Mouse (Mus musculus) adrenal gland, adult 8-10 months (tissue): ENCODE data around the gene Mrtfb. TPM values are rescaled to one million over a fixed set of nuclear protein-coding genes. Genes with fewer than 3 reads are reported as not detected.

ENCODE experiments used
- DNase-seq: peaks from one replicate; pipeline ENCODE4 v3.0.0; 2022
- microRNA-seq, 2 experiments: library from miRNA; unstranded; fragments of <30 nt; microRNA quantifications; one replicate each; pipeline ENCODE4 v1.2.0; 2022
- total RNA-seq, 4 experiments: library from RNA; stranded (reverse); gene quantifications; 2 replicates each; pipeline ENCODE4 v1.2.4; 2022

The Mrtfb gene
- total RNA-seq, 4 experiments from 2014 or later, result 34.6 to 58.6 (median 46.5) TPM

DNA sequence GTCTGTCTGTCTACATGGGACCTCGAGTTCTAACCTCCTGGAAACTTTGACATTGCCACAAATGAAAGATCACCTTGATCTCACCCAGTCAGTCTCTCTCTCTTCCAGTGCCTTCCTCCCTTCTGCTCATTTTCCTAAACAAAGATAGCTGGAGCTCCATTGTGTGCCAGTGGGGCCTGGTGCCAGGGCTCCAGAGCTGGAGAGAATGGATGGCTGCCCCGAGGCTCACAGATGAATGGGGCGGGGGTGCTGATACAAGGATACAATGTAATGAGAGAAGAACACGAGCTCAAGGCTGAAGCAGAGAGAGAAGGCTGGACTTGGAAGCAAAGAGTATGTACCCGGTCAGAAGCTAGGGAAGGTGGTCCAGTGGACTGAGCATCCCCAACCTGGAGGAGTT, 189.2 kb downstream of the Mrtfb start:
- DNase-seq, result no peak

DNA sequence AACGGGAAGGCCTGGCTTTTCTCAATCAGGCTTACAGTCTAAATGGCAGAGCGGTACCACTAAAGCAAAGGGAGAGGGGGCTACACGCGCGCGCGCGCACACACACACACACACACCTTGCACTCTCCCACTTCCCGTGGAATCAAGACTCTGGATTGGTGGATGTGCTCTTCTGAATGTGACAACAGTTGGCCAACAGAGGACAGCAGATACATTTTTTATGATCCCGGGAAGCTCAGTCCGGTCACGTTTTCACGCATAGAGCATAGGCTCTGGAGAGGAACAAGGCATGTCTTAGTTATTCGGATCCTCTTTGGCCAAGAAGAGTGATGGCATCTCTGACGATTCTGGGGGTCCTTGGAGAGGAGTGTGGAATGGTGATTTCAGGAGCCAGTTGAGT, 190.2 kb downstream of the Mrtfb start:
- DNase-seq, result peak; percentile 33

DNA sequence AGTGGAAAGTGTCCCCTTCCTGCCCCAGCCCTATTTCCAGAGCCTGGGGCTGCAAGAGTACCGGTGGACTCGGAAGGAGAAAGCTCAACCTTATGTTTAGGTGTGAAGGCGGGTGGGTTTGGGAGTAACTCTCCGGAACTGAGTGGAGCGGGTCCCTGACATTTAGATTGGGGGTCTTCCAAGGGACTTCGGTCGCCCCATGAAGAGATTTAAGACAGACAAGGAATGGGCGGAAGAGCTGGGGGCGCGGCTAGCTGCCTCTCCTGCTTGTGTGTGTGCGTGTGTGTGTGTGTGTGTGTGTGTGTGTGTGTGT, 190.6 kb downstream of the Mrtfb start:
- no peak for DNase-seq

DNA sequence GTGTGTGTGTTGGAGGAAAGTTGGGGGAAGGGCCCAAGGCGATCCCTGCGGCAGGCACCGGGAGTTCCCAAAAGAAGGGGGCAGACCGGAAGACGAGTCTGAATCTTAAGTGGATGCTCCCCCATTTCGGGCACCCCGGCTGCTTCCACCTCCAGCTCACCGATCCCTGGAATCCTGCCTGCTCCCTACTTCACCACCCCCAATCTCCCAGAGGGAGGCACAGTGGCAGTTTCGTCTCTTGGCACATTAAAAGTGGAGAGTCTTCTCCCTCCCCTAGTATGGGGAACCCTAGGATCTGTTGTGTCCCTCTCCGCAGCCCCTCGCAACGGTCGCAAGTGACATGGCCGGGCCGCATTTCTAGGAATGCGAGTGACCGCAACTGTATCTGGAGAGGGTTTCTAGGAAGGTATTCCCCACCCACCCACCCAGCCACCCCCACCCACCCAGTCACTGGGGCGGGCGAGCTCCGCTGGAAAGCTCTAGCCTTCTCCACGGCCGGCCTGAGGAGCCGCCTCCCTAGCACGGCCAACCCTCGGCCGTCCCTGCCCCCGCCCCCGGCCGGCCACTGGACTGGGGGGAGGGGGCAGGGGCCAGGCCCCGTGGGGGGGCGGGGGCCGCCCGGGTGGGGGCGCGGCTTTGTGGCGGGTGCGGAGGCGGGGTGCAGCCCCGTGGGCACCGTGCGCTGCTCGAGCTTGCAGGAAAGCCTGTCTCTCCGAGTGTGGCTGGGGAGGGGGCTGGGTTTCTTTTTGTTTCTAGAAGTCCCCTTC, 191.2 kb downstream of the Mrtfb start:
- peak; percentile 28 for DNase-seq

DNA sequence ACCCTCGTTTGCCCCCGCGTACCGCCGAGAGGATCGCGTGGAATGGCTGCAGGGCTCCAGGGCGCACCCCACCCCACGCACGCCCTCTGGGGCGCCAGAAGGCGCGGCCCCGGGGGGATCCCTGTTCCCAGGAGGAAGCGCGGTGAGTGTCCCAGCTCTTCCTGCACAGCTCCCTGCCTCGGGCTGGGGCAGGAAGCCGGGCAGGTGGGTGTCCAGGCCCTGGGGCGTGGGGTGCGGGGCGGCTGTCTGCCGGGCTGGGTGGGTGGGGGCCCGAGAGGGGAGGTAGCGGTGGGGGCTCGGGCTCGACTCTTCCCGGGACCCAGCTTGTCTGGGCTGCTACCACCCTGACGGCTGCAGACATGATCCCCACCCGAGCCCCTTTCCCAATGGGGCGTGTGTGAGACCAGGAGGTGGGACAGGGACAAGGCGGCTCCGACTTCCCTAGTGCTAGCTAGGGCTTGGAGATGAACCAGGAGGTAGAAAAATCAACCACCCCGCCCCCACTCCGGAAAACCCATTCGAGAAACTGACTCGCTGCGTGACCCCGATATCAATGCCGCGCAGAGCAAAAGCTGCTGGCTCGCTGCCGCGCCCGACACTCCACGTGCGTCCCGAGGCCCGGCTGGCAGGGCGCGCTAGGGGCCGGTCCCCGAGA, 191.9 kb downstream of the Mrtfb start:
- DNase-seq, result peak; percentile 52

DNA sequence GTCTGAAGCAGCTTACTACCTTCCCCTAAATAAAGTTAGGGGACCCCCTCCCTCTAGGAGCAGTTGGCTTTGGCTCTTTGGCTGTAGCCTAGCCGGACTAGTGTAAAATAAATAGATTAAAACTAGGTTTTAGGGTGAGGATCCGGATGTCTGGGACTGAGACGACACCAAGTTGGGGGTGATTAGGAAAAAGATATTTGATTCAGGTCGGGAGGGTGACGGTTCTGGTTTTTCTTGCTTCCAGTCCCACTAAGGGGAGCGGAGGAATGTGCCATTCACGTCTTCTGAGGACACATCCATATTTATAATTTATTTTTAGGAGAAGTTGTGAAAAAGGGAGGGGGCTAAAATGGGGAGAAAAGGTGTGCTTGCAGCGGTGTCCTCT, 192.4 kb downstream of the Mrtfb start:
- DNase-seq, result no peak

DNA sequence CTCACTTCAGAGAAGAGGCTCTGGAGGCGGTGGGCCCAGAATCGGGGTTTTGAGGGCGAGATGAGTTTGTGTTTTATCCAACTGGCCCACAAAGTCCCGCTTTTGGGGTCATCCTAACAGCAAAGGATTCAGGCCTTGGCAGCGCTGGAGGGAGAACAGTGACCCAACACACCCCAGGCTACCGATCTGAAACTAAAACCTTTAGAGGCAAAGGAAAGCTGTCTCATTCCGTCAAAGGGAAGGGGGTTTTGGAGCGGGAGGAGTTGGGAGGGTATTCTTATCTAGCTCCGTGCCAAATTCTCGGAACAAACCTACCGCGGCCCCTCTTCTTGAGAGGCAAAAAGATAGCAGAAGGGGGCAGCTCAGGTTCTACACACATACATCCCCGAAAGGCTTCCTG, 193.2 kb downstream of the Mrtfb start:
- no peak for DNase-seq

DNA sequence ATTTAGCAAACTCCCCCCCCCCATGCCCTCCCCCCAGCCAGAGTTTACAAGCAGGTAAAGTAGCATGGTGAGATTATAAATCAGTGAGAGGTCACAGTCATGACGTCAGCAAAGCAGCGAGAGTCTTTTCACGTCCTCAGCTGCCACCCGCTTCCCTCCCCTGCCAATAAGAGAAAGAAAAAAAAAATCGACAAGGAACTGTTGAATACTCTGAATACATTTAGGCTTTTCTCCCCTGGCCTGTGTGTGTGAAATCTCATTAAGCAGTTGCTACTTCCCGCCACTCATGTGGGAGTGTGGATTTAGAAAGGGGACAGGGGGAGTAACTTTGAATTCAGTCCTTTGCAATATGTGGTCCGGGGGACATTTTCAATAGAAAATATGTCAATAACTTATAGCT, 194.6 kb downstream of the Mrtfb start:
- DNase-seq, result no peak

DNA sequence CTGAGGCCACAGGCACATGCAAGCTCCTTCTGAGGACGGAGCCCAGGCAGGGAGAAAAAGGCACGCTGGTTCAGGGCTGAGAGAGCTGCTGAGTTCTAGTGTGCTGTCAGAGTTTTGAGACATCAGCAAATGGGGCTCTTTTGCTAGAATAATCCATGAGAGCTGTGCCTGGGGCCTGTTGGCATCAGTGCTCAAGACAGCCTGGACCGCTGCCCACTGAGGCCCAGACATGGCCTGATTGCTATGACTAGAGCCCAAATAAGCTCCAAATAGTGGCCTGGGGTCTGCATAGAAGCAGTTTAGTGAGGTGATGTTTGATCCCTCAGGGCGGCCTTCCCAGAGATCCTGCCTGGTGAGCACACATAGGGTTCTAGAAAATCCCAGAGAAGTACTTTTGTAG, 195.7 kb downstream of the Mrtfb start:
- no peak for DNase-seq

DNA sequence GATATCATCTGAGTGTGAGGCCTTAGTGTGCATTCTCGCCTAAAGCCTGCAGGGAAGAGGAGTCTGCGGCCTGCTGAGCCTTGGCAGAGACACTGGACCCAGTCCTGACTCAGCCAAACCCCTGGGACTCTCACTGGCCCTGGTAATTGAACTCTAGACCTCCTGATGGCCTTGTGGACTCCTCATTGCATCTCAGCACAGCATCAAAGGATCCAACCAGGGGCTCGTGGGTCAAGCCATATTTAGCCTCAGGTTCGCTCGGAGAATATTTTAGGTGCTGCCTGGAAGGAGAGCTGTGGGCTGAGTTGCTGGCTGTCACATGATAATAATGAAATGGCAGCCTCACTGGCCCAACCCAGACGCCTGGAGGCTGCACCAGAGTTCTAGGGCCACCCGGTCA, 196.4 kb downstream of the Mrtfb start:
- no peak for DNase-seq

DNA sequence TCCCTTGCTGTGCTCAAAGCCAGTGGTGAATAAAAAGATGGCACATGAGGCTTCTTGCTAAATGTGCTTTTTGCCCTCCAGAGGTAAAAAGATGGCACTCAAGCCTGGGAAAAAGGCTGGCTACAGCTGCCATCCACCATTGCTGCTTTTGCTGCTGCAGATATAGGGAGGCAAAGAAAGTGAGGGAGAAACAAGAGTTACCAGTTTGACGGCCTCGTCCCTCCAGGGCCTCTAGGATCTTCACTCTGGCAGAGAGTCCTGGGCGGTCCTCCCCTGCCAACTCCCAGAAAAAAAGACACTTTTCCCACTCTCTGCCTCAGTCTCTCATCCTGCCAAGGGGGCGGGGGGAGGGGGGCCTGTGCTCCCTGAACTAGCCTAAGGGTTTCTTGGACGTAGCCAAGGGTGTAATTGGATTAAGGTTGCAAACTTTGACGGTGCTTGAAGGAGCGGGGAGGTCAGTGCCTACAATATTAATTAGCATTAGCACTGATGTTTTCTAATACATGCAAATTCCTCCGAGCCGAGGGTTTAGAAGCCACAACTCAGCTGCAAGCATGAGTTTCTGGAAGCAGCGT, 197.8 kb downstream of the Mrtfb start:
- no peak for DNase-seq

DNA sequence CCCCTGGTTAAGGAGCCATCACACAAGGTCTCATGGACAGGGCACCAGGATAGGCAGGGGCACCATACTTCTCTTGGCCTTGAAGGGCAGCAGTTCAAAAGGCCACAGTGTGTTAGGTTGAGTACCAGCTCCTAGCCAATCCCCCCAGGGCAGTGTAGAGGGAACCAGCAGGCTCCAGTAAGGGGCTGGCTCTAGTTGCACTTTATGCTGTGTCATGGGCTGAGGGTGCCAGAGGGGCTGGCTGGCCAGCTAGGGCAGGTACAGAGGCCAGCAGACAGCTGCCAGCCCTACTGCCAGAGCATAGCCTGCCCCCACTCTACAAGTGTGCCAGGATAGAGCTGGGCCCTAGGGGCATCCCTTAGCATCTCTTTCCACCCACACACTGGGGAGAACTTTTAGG, 199.3 kb downstream of the Mrtfb start:
- no peak for DNase-seq

DNA sequence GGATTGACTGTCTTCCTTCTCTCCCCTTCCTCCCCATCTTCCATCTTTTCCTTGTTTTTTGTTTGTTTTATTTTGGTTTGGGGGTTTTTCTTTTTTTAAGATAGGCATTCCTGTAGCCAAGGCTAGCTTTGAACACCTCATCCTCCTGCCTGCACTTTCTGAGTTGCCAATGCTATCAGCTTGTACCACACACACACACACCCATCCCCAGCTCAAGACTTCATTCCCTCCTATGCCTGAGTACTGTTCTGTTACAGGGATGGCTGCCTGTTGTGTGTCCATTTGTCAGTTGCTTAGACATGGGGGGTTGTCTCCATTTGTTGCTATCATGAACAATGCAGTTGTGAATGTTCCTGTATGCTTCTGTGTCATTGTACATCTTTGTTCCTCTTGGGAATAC, 202.3 kb downstream of the Mrtfb start:
- DNase-seq, result no peak

DNA sequence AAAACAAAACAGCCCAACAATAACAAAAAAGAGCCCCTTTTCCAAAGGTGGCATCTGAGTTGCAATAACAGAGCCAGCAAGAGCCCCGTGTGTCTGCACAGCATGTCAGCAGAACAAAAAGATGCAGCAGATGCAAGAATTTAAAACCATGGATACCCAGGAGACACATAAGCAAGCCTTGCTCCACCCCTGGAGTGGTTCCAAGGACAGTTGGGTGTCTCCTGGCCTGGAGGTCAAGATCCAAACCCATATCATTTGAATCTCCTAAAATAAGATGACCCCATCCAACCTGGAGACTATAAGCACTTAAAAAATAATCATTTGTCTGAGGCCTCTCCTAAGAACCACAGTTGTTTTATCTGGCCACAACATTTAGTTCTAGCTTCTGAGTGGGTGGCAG, 203.8 kb downstream of the Mrtfb start:
- DNase-seq, result no peak

DNA sequence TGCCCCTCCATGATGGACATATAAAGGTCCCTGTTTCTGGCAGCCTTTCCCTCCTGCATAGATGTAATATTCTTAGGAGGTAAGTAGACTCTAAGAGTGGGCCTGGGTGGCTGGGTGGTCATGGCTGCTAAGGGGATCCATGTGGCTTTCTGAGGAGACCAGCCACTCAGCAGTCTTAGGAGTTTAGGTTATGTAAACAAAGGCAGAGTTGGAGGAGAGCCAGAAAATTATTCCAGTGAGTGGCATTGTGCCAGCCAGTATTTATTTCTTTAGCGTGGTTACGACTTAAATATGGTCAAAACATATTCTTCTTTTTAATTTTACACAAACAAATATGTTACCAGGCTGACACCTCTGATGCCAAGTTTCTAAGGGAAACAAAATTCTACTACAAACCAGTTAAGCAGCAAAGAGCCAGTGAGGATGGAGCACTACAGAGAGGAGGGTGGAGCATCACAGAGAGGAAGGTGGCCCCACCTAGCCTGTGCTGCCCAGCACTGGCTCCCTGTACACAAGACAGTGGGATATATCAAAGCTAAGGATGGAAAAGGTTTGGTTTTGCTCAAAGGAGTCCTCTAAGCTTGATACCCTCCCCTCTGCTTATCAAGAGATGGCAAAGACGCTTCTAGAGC, 204.6 kb downstream of the Mrtfb start:
- no peak for DNase-seq

DNA sequence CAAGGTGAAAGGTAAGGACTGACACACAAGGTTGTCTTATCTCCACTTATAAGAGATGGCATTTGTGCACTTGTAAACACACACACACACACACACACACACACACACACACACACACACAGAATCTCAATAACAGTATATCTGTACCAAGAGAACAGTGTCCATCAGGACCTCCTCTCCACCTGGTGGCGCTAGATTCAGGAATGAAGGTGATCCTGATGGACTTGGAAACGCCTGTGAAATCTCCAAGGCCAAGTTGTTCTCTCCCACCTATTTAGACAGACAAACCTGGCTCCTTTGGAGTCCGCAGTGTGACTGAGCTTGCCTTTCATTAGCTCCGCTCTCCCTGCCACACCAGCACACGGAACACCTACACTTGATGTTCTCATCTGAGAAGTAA, 208.4 kb downstream of the Mrtfb start:
- DNase-seq, result no peak

Small RNAs within 50 kb of the gene (microRNA-seq; reads per million reads assigned to microRNA genes)
- gene Mir193b (59.4 to 309 reads per million in 2 experiments), gene Mir365-1 (1.2 to 4.9 reads per million in 2 experiments)

Other genes with a start within 250 kb of the Mrtfb start
- gene Ercc4, start 146.8 kb upstream of the Mrtfb start, total RNA-seq, result 10 to 100 TPM; 19.8 to 34.3 (median 24.3) TPM